Mouse (Mus musculus) A20 (cell line): ENCODE measurements around the gene Ptx4.

ENCODE experiments used
- DNase-seq: peaks from one replicate; pipeline ENCODE4 v3.0.0-alpha.2; 2011; ENCODE audit warnings: low read depth, low spot score

Ptx4 gene

DNA sequence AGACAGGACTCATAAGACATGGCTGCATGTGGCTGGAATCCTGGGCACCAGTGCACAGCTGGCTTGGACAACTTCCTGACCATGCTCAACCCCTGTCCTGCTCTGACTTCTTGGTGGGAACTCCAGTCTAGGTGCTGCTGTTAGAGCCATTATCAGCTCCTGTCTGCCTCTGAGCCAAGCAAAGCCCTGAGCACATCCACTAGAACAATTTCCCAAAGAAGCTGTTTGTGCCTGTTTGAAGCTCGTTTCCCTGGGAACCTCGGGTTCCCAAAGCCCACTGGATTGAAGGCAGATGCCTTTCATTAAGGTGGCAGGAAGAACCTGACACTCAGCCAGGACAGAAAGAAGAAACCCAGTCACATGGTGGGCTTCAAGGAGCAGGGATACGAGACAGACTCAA, at the start of gene Ptx4:
Gene Ptx4, plus strand, starts transcription at position 355 of the 400 bp plus-strand sequence.
- DNase-seq, result no peak

DNA sequence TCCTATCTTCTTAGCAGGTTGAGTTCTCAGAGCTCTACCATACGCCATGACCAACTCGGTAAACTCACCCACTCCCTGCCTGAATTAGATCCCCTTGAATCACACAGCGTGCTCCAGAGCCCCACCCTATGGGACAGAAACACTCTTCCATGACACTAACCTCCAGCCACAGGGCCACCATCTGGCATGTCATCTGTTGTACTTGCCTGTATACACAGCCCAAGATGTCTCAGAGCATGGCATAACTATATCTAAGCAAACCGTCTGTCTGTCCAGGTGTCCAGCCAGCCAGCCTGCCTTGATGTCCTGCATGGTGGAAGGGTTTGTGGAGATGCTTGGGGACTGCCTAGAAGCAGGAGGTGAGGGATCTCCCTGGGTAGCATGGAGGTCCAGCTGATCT, 43.7 kb upstream of the Ptx4 start:
- no peak for DNase-seq

GRCm38 (mm10) chr17:25077771-25078372, 42.7 kb upstream of the Ptx4 start:
- DNase-seq, result no peak

GRCm38 (mm10) chr17:25080210-25080609, 40.4 kb upstream of the Ptx4 start:
- DNase-seq, result no peak

- no peak for DNase-seq
These were observed 39.6 kb upstream of the Ptx4 start for GRCm38 (mm10) chr17:25080960-25081381.

GRCm38 (mm10) chr17:25082081-25082847, 38.3 kb upstream of the Ptx4 start:
- peak; percentile 15 for DNase-seq

GRCm38 (mm10) chr17:25082887-25083286, 37.7 kb upstream of the Ptx4 start:
- no peak for DNase-seq

DNA sequence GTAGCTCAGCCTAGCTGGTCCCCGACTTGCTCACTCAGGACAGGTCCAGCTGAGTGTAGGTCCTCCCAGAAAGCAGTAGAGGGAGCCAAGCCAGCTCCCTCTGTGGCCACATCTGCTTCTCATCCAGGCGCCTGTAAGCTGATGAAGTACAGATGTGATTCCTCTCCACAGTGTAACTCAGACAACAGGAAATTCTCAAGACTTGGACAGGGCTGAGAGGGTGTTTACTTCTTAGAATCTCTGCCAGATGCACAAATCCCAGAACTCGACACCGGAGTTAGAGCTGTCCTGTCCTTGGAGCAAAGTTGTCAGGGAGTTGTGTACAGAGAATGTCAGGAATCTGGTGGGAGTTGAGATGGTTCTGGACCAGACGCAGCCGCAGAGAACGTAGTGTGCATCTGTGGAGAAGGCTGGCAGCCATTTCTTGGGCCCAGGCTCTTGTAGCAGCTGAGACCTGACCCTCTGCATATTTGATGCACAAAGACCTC, 37.1 kb upstream of the Ptx4 start, which contains the start of gene Tmem204:
Gene Tmem204, minus strand, starts transcription at position 148 of the 488 bp plus-strand sequence.
- DNase-seq, result no peak

DNA sequence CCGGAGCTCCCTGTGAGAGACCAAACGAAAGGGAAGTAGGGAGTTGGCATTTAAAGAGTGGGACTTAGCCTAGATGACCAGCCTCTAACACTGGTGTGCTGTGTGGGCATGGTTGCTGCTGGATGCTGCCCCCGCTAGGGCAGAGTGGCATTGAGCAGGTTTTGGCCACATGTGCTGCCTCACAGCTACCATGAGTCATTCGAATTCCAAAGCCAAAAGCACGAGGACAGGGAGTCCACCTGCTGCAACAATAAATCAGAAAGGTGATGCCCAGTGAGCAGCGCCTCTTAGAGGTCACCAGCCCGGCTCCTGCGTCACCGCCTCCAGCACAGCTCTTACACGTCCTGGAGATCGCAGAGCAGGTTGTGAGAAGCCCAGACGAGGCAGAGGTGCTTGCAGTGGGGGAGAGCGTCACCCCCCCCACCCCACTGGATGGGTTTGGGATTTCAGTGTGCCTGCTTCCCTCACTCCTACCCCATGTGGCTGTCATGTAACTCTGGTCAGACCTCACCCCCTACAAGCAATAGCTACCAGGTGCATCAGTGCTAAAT, 35.6 kb upstream of the Ptx4 start:
- DNase-seq, result no peak

- no peak for DNase-seq
These were observed 33.8 kb upstream of the Ptx4 start for GRCm38 (mm10) chr17:25086724-25087123.

GRCm38 (mm10) chr17:25089158-25089557, 31.4 kb upstream of the Ptx4 start:
- DNase-seq, result no peak

DNA sequence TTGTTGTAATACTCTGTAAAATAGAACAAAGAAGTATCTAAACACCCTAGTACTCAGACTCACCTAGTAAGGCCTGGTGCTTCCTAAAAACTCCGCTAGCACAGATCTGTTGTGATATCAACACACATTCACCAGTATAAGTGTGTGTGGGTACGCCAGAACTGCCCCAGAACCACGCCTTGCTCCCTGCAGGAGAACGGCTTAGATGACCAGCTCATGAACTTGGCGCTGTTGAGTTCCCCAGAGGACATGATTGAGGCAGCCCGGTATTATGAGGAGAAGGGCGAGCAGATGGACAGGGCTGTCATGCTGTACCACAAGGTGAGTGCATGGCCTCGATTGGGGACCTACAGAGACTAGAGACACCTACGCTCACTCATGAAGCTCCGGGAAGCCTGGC, 30.1 kb upstream of the Ptx4 start:
- DNase-seq, result no peak

DNA sequence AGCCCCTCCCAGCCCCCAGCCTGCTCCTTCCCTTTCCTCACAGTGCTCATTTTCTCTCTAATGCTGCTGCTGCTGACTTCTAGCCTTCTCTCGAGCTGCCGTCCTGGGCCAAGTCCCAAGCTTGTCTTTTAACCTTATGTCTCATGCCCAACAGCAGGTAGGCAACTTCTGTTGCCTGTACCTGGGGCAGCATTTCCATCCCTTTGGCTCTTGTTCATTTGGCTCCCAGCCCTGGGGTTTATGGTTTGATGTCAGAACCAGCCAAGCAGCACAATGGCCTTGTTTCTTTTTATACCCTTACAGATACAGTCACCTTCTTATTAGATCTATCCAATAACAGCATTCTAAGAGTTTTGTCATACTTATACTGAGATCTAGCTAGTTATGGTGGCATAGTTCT, 24.3 kb upstream of the Ptx4 start:
- no peak for DNase-seq

GRCm38 (mm10) chr17:25100052-25100451, 20.5 kb upstream of the Ptx4 start:
- DNase-seq, result no peak

GRCm38 (mm10) chr17:25101338-25101737, 19.2 kb upstream of the Ptx4 start:
- DNase-seq, result no peak

GRCm38 (mm10) chr17:25107786-25108185, 12.8 kb upstream of the Ptx4 start:
- DNase-seq, result no peak

DNA sequence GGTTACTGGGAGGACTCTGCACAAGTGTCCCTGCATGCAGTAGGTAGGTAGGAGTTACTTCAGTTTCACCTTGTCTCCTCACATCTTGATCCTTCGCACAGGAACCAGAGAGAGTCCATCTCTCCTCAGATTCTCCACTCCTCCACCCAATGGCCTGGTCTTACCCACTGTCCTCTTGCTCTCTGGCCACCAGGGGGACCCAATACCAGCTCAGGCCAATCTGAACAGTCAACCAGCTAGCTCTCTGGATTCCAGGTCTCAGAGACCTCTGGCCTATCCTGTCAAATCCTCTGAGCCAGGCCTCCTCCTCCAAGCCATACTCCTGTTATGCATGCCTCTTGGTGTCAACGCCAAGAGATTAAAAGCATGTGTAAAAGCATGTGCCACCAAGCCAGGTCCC, 11.0 kb upstream of the Ptx4 start:
- no peak for DNase-seq

- DNase-seq, result no peak
These were observed 10.0 kb upstream of the Ptx4 start for GRCm38 (mm10) chr17:25110590-25110989.

GRCm38 (mm10) chr17:25111220-25111619, 9.3 kb upstream of the Ptx4 start:
- DNase-seq, result no peak

DNA sequence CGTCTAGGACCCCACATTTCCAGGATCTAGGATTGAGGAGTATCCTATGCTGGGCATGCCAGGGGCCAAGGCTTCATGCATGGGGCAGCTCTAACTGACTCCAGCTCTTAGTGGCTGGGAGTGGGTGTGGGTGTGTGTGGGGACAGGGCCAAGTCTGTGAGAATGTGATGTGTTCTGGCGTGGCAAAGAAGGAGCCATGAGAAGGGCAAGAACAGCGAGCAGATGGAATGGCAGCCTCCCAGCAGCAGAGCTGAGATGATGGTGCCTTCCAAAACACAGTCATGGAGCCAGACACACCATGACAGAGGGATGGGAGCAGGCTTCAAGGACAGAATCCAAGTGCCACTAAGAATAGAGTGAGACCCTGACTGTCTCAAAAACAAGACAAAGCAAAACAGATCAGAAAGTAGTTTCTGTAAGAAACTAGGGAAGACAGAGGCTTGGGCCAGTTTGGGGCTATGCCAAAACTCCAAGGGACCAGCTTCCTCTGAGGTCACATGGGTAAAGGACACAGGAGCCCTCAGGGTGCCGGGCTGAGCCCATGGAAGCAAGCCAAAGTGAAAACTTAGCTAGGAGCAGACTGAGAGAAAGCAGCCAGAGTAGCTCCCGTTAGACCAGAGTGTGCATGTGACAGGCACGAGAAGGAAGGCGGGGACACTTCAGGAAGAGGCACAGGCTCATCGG, 8.7 kb upstream of the Ptx4 start:
- DNase-seq, result no peak

DNA sequence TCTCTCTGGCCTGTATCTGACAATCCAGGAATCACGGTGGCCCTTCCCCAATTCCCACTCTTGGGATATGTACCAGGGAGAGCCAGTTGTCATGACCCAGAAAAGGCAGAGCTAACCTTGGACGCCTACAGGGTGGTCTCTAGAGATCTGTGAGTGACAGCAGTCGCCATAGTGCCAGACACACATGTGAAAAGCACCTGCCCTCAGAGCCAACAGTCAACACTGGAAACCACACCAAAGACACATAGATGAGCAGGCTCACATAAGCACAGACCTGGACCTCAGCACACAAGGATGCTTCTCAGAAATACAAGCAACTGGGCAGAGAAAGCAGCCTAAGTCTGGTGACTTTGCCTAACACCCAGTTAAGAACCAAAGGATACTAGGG, 8.1 kb upstream of the Ptx4 start:
- no peak for DNase-seq
